Mouse (Mus musculus) testis, adult 2 months (tissue): ENCODE data around the gene Phf12.

Experiments used
- CTCF ChIP-seq: fragments of 200-500 bp; IDR thresholded peaks from 2 replicates; pipeline ENCODE4 v1.5.1; 2012; ENCODE audit warnings: low read depth, mild to moderate bottlenecking, inconsistent platforms, low read length, moderate library complexity; ENCODE audit not compliant: control insufficient read depth, insufficient read depth, insufficient replicate concordance
- POLR2A ChIP-seq: fragments of 200-500 bp; IDR thresholded peaks from 2 replicates; pipeline ENCODE4 v1.6.1; 2012; ENCODE audit warnings: low read depth, mild to moderate bottlenecking, inconsistent platforms, low read length, moderate library complexity; ENCODE audit not compliant: control insufficient read depth

DNA sequence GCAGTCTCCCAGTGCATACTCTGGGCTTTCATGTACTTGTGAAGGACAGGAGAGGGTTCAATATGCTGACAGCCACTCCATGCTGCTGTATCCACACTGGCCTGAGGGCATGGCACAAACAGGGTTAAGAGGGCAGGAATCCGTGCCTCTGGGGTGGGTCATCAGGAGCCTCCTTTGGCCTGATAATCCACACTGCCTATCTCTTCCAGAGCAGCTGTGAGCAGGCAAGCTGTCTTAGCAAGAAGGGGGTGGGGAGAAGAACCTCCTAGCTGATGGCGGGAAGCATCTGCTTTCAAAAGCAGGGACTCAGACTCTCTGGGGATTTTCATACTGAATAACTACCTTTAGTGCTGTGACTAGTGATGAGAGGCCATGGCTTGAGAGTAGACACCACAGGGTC is 83.4 kb downstream of the Phf12 start:
- no peak for TF ChIP-seq POLR2A
- no peak for TF ChIP-seq CTCF
